Mouse (Mus musculus) stomach, postnatal 0 days (tissue): ENCODE results near the gene Tesmin. TPM values are rescaled to one million over a fixed set of nuclear protein-coding genes. Genes with fewer than 3 reads are reported as not detected.
A peak's percentile ranks its signal among the peaks of the same experiment; 100 is the strongest.

ENCODE experiments used
- ATAC-seq: fragments of 200-750 bp; cut with Nextera tagmentation; 2 replicates; pipeline ENCODE4 v1.8.0; 2017; ENCODE audit not compliant: low FRiP score, low TSS enrichment
- DNase-seq: peaks from one replicate; pipeline ENCODE4 v3.0.0-alpha.2; 2016; ENCODE audit warnings: low spot score
- H3K27ac ChIP-seq: fragments of 300-500 bp; sonication (generic); replicated peaks from 2 replicates; pipeline ENCODE4 v1.5.1; 2014; ENCODE audit warnings: mild to moderate bottlenecking, control low read depth
- H3K27me3 ChIP-seq: fragments of 300-500 bp; sonication (generic); 2 replicates; pipeline ENCODE4 v1.6.1; 2014; ENCODE audit warnings: low read length; ENCODE audit not compliant: control insufficient read depth, insufficient read depth
- H3K36me3 ChIP-seq: fragments of 300-500 bp; sonication (generic); 2 replicates; pipeline ENCODE4 v1.6.1; 2014; ENCODE audit warnings: low read length, mixed read lengths; ENCODE audit not compliant: control insufficient read depth, insufficient read depth
- H3K4me1 ChIP-seq: fragments of 300-500 bp; sonication (generic); replicated peaks from 2 replicates; pipeline ENCODE4 v1.6.1; 2014; ENCODE audit warnings: antibody characterized with exemption; ENCODE audit not compliant: control insufficient read depth, insufficient read depth
- H3K4me2 ChIP-seq: fragments of 300-500 bp; sonication (generic); replicated peaks from 2 replicates; pipeline ENCODE4 v1.6.1; 2014; ENCODE audit warnings: low read depth, mild to moderate bottlenecking, control low read depth, moderate library complexity
- H3K4me3 ChIP-seq: fragments of 300-500 bp; sonication (generic); 2 replicates; pipeline ENCODE4 v1.5.1; 2014; ENCODE audit warnings: low read depth, low read length, control low read depth
- H3K9ac ChIP-seq: fragments of 300-500 bp; sonication (generic); 2 replicates; pipeline ENCODE4 v1.6.1; 2014; ENCODE audit warnings: mild to moderate bottlenecking, low read length, control low read depth, mixed read lengths
- H3K9me3 ChIP-seq: fragments of 300-500 bp; sonication (generic); 2 replicates; pipeline ENCODE4 v1.6.1; 2016; ENCODE audit warnings: low read length; ENCODE audit not compliant: control insufficient read depth
- CTCF ChIP-seq: IDR thresholded peaks from 2 replicates; pipeline ENCODE4 v1.5.1; 2016; ENCODE audit warnings: antibody characterized with exemption, low read depth, mild to moderate bottlenecking, moderate library complexity
- EP300 ChIP-seq: optimal IDR thresholded peaks from 2 replicates; pipeline ENCODE3; 2016; ENCODE audit warnings: antibody characterized with exemption
- WGBS: fragments of 180-500 bp; shearing (Covaris S2); extraction: QIAGEN DNeasy Blood & Tissue Kit; methylation state at CpG from one replicate; pipeline ENCODE4 v1.1.7; 2014; 5-methylcytosine and 5-hydroxymethylcytosine counted together
- polyA plus RNA-seq: library from polyadenylated mRNA; unstranded; fragments of >200 nt; fragmentation: Nextera tagmentation; extraction: Ambion mirVana; gene quantifications from 2 replicates; pipeline ENCODE4 v1.2.1, GENCODE M21; 2015

The Tesmin gene
- polyA plus RNA-seq = 0.34 and 0.48 TPM in 2 replicates

DNA sequence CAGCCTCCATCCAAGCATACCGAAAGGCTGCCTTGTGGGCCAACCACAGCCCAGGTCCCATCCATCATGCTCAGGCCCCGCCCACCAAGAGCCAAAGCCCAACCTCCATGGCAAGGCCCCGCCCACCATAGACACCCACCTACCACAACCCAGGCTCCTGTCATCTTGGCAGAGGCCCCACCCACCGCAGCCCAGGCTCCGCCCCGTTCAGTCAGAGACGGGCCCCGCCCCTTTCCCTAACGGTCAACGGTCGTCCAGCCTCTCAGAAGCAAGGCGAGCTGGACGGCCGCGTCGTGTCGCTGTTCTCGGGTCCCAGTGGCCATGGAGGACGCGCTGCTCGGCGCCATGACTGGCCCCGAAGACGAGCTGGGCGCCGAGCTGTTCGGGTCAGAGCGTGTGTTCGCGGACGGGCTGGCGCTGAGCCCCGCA, at the start of gene Tesmin:
Gene Tesmin (plus strand): TSS at position 229 of the 429 bp plus-strand sequence.
- DNase-seq (peak; percentile 92), ATAC-seq (peak; percentile 86)
- Histone ChIP-seq H3K4me2 (peak within 1 kb of the TSS; percentile 86), H3K4me1 (peaks cover 2% of the 10 kb centered on the region; the same call in 1 of the 2 replicates), H3K9ac (peak within 1 kb of the TSS; percentile 61), H3K4me3 (peak within 1 kb of the TSS; percentile 43), H3K27me3 (no peaks in the 10 kb centered on the region), H3K9me3 (no peaks in the 10 kb centered on the region), H3K27ac (peak within 1 kb of the TSS; percentile 30; the same call in 1 of the 2 replicates), H3K36me3 (peaks cover 6% of the 10 kb centered on the region; the same call in 1 of the 2 replicates)
- TF ChIP-seq CTCF (peak; percentile 66), EP300 (no peak)
- WGBS = 3% methylated on average over 24 of the region's 33 CpGs

DNA sequence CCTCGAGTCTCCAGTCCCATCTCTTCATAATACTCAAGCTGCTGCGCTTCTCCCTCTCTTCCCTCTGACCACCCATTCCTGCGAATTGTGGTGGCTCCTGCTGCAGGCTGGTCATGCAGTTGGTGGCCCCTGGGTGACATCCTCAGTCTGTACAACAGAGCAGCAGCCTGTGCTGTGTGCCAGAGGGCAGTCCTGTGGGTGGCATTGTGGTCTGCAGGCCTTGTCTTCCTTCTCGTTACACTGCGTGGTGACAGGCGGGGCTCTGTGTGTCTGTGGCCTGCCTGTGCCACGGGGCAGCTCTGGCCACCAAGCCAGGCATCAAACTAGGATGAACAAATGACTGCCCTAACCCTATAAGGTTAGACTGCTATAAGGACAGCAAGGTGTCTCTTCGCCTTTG, 49.5 kb upstream of the Tesmin start:
- H3K9ac ChIP-seq = no peak overlapping the region
- H3K4me3 ChIP-seq = no peak overlapping the region
- no peak overlapping the region for H3K27ac ChIP-seq
- 85% methylated on average over 8 of the region's 8 CpGs for WGBS
- no peak for DNase-seq
- H3K9me3 ChIP-seq = no peaks in the 10 kb centered on the region
- TF ChIP-seq CTCF = no peak
- no peak for TF ChIP-seq EP300
- H3K4me2 ChIP-seq = no peak overlapping the region
- H3K4me1 ChIP-seq = peaks cover 3% of the 10 kb centered on the region; the same call in 1 of the 2 replicates
- no peaks in the 10 kb centered on the region for H3K27me3 ChIP-seq
- H3K36me3 ChIP-seq = no peaks in the 10 kb centered on the region
- no peak for ATAC-seq

- Histone ChIP-seq H3K4me1 (no peaks in the 10 kb centered on the region), H3K9ac (no peak overlapping the region), H3K4me2 (no peak overlapping the region), H3K27ac (no peak overlapping the region), H3K36me3 (no peaks in the 10 kb centered on the region), H3K27me3 (no peaks in the 10 kb centered on the region), H3K4me3 (no peak overlapping the region), H3K9me3 (no peaks in the 10 kb centered on the region)
- DNase-seq (no peak), ATAC-seq (no peak)
- WGBS = 78% methylated on average over 3 of the region's 3 CpGs
- TF ChIP-seq CTCF (no peak), EP300 (no peak)
These were observed 47.6 kb upstream of the Tesmin start for GRCm38 (mm10) chr19:3341021-3341420.

DNA sequence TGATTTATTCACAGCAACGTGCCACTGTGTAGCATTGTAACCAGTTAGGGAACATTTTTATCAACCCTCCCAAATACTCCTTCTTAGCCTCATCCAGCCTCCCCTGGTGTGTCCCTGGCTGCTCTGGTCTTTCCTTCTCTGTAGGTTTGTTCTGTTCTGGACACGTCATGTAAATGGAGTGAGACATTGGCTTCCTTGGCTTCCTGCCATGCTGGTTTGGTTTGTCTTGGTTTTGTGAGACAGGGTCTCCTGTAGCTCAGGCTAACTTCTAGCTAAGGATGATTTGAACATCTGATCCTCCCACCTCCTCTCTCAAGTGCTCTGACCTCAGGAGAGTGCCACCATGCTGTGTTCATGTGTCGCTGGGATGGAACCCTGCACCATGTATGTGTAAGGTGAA, 44.7 kb upstream of the Tesmin start:
- no peak overlapping the region for H3K9ac ChIP-seq
- no peak overlapping the region for H3K4me2 ChIP-seq
- DNase-seq (no peak), ATAC-seq (no peak)
- TF ChIP-seq CTCF (no peak), EP300 (no peak)
- no peaks in the 10 kb centered on the region for H3K4me1 ChIP-seq
- 58% methylated on average over 3 of the region's 3 CpGs for WGBS
- H3K4me3 ChIP-seq = no peak overlapping the region
- H3K27ac ChIP-seq = no peak overlapping the region
- no peaks in the 10 kb centered on the region for H3K36me3 ChIP-seq
- no peaks in the 10 kb centered on the region for H3K9me3 ChIP-seq
- no peaks in the 10 kb centered on the region for H3K27me3 ChIP-seq

- no peaks in the 10 kb centered on the region for H3K9me3 ChIP-seq
- DNase-seq = no peak
- no peaks in the 10 kb centered on the region for H3K36me3 ChIP-seq
- no peak for TF ChIP-seq CTCF
- no peak for TF ChIP-seq EP300
- no peak overlapping the region for H3K4me2 ChIP-seq
- H3K4me3 ChIP-seq = no peak overlapping the region
- WGBS = 79% methylated on average over 8 of the region's 8 CpGs
- ATAC-seq = no peak
- no peaks in the 10 kb centered on the region for H3K27me3 ChIP-seq
- H3K4me1 ChIP-seq = no peaks in the 10 kb centered on the region
- H3K9ac ChIP-seq = no peak overlapping the region
- no peak overlapping the region for H3K27ac ChIP-seq
These were observed 43.8 kb upstream of the Tesmin start for GRCm38 (mm10) chr19:3344636-3345544.

DNA sequence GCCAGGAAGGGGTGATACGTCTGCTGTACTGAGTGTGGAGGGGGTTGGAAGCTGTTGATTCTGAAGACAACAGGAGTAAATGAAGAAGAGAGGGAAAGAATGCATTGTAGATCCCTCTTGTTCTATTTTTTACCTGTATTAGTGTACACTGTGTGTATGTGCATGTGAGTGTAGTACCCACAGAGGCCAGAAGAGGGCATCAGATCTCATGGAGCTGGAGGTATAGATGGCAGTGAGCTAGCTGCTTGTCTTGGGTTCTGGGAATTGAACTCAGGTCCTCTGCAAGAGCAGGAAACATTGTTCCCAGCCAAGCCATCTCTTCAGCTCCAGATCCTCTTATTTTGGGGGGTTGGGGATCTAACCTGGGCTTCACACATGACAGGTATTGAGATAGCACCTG, 40.9 kb upstream of the Tesmin start:
- H3K27ac ChIP-seq = no peak overlapping the region
- no peak overlapping the region for H3K4me3 ChIP-seq
- TF ChIP-seq CTCF (peak; percentile 57), EP300 (no peak)
- no peak for DNase-seq
- no peaks in the 10 kb centered on the region for H3K4me1 ChIP-seq
- 83% methylated on average over 1 of the region's 1 CpGs for WGBS
- H3K27me3 ChIP-seq = no peaks in the 10 kb centered on the region
- peaks cover 3% of the 10 kb centered on the region; the same call in 1 of the 2 replicates for H3K36me3 ChIP-seq
- H3K9me3 ChIP-seq = no peaks in the 10 kb centered on the region
- H3K4me2 ChIP-seq = no peak overlapping the region
- no peak for ATAC-seq
- no peak overlapping the region for H3K9ac ChIP-seq
